Mouse (Mus musculus): ENCODE measurements at regions not wholly inside any gene's neighbourhood (a gene's known extent, or its start where the extent isn't known, plus 50 kb on each side); places are given as distances from the start of the nearest gene placed in this dataset.

- TF ChIP-seq CTCF (IDR thresholded peaks at IDR 0.05; ENCODE audit: low read depth, low read length) (no peak), POLR2A (IDR thresholded peaks at IDR 0.05; ENCODE audit: extremely low read depth, insufficient read depth, low read length) (no peak)
Measured at GRCm38 (mm10) chr1:35972190-35972584, 96.0 kb upstream of the Hs6st1 start.
